Mouse (Mus musculus): ENCODE measurements around the gene Gm20518.

- TF ChIP-seq GATA1 (IDR thresholded peaks at IDR 0.05; ENCODE audit: borderline replicate concordance, low read length): no peak
- TF ChIP-seq FLI1 (IDR thresholded peaks at IDR 0.05; ENCODE audit: low read length): no peak
Observed at GRCm38 (mm10) chr16:17843701-17844365, 47.6 kb downstream of the Gm20518 start.

Data from megakaryocyte, embryonic 14.5 days (primary cell).